ENCODE assay signal across 33 mouse cellular contexts in genomic region chr9:59157663-59158062, GRCm38 (mm10).
"Had no signal": no experiment of that assay in that cellular context is flagged by ENCODE, and none has a peak within 500 bp of the region (broad histone marks: within the 10 kb centered on the region; RNA-seq: fewer than 3 reads in every experiment).

No protein-coding gene starts in this region.

- H3K4me2 ChIP-seq: heart, embryonic 11.5 days; heart, embryonic 12.5 days; heart, embryonic 13.5 days; heart, embryonic 15.5 days; hindbrain, embryonic 12.5 days; hindbrain, embryonic 13.5 days; hindbrain, embryonic 14.5 days; hindbrain, embryonic 15.5 days; kidney, embryonic 15.5 days had no signal

- H3K4me3 ChIP-seq: heart, adult 2 months; heart, embryonic 10.5 days; heart, embryonic 12.5 days; heart, embryonic 13.5 days; heart, embryonic 15.5 days; hindbrain, embryonic 10.5 days; hindbrain, embryonic 12.5 days; hindbrain, embryonic 13.5 days; hindbrain, embryonic 15.5 days; kidney, embryonic 15.5 days; layer of hippocampus, adult 2 months had no signal

- H3K36me3 ChIP-seq: heart, embryonic 10.5 days; heart, embryonic 12.5 days; heart, embryonic 13.5 days; heart, embryonic 15.5 days; hindbrain, embryonic 10.5 days; hindbrain, embryonic 12.5 days; hindbrain, embryonic 13.5 days; hindbrain, embryonic 15.5 days; kidney, embryonic 15.5 days had no signal

- H3K9me3 ChIP-seq: heart, embryonic 10.5 days; heart, embryonic 12.5 days; heart, embryonic 13.5 days; heart, embryonic 15.5 days; hindbrain, embryonic 10.5 days; hindbrain, embryonic 12.5 days; hindbrain, embryonic 13.5 days; hindbrain, embryonic 15.5 days; kidney, embryonic 15.5 days had no signal

- H3K27ac ChIP-seq: heart, adult 2 months; heart, embryonic 10.5 days; heart, embryonic 13.5 days; heart, embryonic 15.5 days; hindbrain, embryonic 10.5 days; hindbrain, embryonic 12.5 days; hindbrain, embryonic 13.5 days; hindbrain, embryonic 14.5 days; hindbrain, embryonic 15.5 days; hindbrain, postnatal 0 days; kidney, embryonic 15.5 days; kidney, postnatal 0 days; layer of hippocampus, adult 2 months had no signal

- H3K9ac ChIP-seq: heart, embryonic 12.5 days; heart, embryonic 13.5 days; heart, embryonic 15.5 days; hindbrain, embryonic 12.5 days; hindbrain, embryonic 13.5 days; hindbrain, embryonic 14.5 days; hindbrain, embryonic 15.5 days; kidney, embryonic 15.5 days had no signal

- H3K4me1 ChIP-seq: heart, embryonic 12.5 days; hindbrain, embryonic 15.5 days had no signal

- ATAC-seq: hindbrain, embryonic 16.5 days; hindbrain, postnatal 0 days; inflammation-experienced regulatory T-cells, adult 6 months had no signal

- DNase-seq: heart, adult 18-20 months; heart, adult 2 months; heart, postnatal 14 days; heart, postnatal 36 days; heart, postnatal 4 days; kidney, adult 11 months; kidney, adult 18-20 months; kidney, adult 2 months; kidney, adult 8-10 months; kidney, adult 9 months; kidney, postnatal 10 days; kidney, postnatal 14 days; kidney, postnatal 25 days; kidney, postnatal 36 days; kidney, postnatal 4 days; layer of hippocampus, adult 9-11 months; layer of hippocampus, postnatal 36 days had no signal

- H3K27me3 ChIP-seq: heart, embryonic 12.5 days; heart, embryonic 13.5 days; heart, embryonic 15.5 days; hindbrain, embryonic 15.5 days; kidney, embryonic 15.5 days had no signal
